Mouse (Mus musculus) heart, postnatal 0 days (tissue): ENCODE results near the gene Sdk2. TPM values are rescaled to one million over a fixed set of nuclear protein-coding genes. Genes with fewer than 3 reads are reported as not detected.

Experiments
- ATAC-seq: fragments of 200-750 bp; cut with Nextera tagmentation; 2 replicates; pipeline ENCODE4 v1.8.0; 2017; ENCODE audit warnings: low read depth, moderate number of reproducible peaks, moderate library complexity; ENCODE audit not compliant: insufficient read depth
- DNase-seq: peaks from one replicate; pipeline ENCODE4 v3.0.0-alpha.2; 2016; ENCODE audit warnings: low spot score
- H3K27ac ChIP-seq: fragments of 300-500 bp; sonication (generic); 2 replicates; pipeline ENCODE4 v1.5.1; 2014; ENCODE audit warnings: low read depth, mild to moderate bottlenecking
- H3K27me3 ChIP-seq: fragments of 300-500 bp; sonication (generic); 2 replicates; pipeline ENCODE4 v1.6.1; 2014; ENCODE audit warnings: low read length, mixed read lengths; ENCODE audit not compliant: control insufficient read depth, insufficient read depth
- H3K36me3 ChIP-seq: fragments of 300-500 bp; sonication (generic); replicated peaks from 2 replicates; pipeline ENCODE4 v1.6.1; 2014; ENCODE audit warnings: low read length, mixed read lengths; ENCODE audit not compliant: control insufficient read depth, insufficient read depth
- H3K4me1 ChIP-seq: fragments of 300-500 bp; sonication (generic); 2 replicates; pipeline ENCODE4 v1.6.1; 2014; ENCODE audit warnings: antibody characterized with exemption; ENCODE audit not compliant: control insufficient read depth, insufficient read depth
- H3K4me2 ChIP-seq: fragments of 300-500 bp; sonication (generic); 2 replicates; pipeline ENCODE4 v1.6.1; 2014; ENCODE audit warnings: low read depth, mild to moderate bottlenecking, low read length, moderate library complexity
- H3K4me3 ChIP-seq: fragments of 300-500 bp; sonication (generic); 2 replicates; pipeline ENCODE4 v1.5.1; 2014; ENCODE audit warnings: low read depth, low read length
- H3K9ac ChIP-seq: fragments of 300-500 bp; sonication (generic); replicated peaks from 2 replicates; pipeline ENCODE4 v1.6.1; 2014; ENCODE audit warnings: low read depth, low read length, mixed read lengths
- H3K9me3 ChIP-seq: fragments of 300-500 bp; sonication (generic); replicated peaks from 2 replicates; pipeline ENCODE4 v1.6.1; 2016; ENCODE audit warnings: low read length; ENCODE audit not compliant: control insufficient read depth
- CTCF ChIP-seq: IDR thresholded peaks from 2 replicates; pipeline ENCODE4 v1.5.1; 2016; ENCODE audit warnings: antibody characterized with exemption, control low read depth, low read depth
- EP300 ChIP-seq: IDR thresholded peaks from 2 replicates; pipeline ENCODE4 v1.6.1; 2016; ENCODE audit warnings: antibody characterized with exemption, low read depth
- WGBS: fragments of 180-500 bp; shearing (Covaris S2); extraction: QIAGEN DNeasy Blood & Tissue Kit; methylation state at CpG from one replicate; pipeline ENCODE4 v1.1.7; 2014; 5-methylcytosine and 5-hydroxymethylcytosine counted together
- polyA plus RNA-seq: library from polyadenylated mRNA; unstranded; fragments of >200 nt; fragmentation: Nextera tagmentation; extraction: Ambion mirVana; gene quantifications from 2 replicates; pipeline ENCODE4 v1.2.1, GENCODE M21; 2015
- total RNA-seq: library from RNA; depleted of rRNA; stranded (reverse); fragments of >200 nt; gene quantifications from 2 replicates; pipeline ENCODE4 v1.2.3, GENCODE M21; 2014; ENCODE audit warnings: low replicate concordance

The Sdk2 gene
- total and polyA plus RNA-seq, 2 experiments from 2014 or later = 0.27 to 1.9 TPM

DNA sequence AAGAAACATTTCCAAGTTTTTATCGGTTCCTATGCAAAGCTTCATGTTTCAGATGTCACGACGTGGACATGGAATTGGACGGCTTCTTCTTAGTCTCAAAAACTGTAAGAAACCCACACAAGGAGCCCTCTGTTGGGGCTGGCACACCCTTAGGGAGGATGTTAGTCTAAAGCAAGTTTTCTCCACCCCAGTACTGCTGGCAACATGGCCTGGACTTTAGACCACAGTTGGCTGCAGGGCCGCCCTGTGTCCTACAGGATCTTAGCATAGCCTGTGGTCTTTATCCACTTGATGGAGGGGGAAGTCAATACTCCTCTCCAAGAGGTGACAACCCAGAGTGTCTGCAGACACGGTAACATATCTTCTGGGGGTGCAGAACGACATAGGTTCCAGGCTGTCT lies 36.6 kb downstream of the Sdk2 start:
- DNase-seq = no peak
- Histone ChIP-seq H3K27me3 (no peaks in the 10 kb centered on the region), H3K9ac (no peak overlapping the region), H3K4me2 (no peak overlapping the region), H3K36me3 (no peaks in the 10 kb centered on the region), H3K4me1 (no peaks in the 10 kb centered on the region), H3K4me3 (no peak overlapping the region), H3K9me3 (no peaks in the 10 kb centered on the region), H3K27ac (no peak overlapping the region)
- ATAC-seq = no peak
- WGBS = 60% methylated on average over 7 of the region's 7 CpGs
- TF ChIP-seq CTCF = no peak
- TF ChIP-seq EP300 = no peak

DNA sequence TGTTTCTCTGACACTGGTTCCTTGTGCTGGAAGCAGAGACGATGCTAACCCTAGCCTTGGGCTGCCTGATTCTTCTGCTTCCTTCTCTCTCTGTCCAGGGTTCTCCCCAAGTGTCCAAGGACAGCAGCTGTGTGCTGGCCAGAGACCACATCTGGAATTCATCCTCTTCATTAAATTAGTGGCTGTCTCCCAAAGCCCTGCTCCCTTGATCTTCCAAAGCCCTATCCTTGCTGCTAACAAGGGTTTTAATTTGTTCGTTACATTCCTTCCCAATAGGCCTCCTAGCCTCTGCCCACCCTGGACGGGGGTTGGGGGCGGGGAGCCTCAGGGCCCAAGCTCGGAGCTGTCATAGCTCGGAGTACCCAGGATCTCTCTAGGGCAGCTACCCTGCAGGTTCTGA lies 38.3 kb downstream of the Sdk2 start:
- Histone ChIP-seq H3K4me1 (no peaks in the 10 kb centered on the region), H3K27me3 (no peaks in the 10 kb centered on the region), H3K4me3 (no peak overlapping the region), H3K4me2 (no peak overlapping the region), H3K36me3 (no peaks in the 10 kb centered on the region), H3K9ac (no peak overlapping the region), H3K9me3 (no peaks in the 10 kb centered on the region), H3K27ac (no peak overlapping the region)
- WGBS = 56% methylated on average over 6 of the region's 6 CpGs
- DNase-seq (no peak), ATAC-seq (no peak)
- TF ChIP-seq CTCF (no peak), EP300 (no peak)

DNA sequence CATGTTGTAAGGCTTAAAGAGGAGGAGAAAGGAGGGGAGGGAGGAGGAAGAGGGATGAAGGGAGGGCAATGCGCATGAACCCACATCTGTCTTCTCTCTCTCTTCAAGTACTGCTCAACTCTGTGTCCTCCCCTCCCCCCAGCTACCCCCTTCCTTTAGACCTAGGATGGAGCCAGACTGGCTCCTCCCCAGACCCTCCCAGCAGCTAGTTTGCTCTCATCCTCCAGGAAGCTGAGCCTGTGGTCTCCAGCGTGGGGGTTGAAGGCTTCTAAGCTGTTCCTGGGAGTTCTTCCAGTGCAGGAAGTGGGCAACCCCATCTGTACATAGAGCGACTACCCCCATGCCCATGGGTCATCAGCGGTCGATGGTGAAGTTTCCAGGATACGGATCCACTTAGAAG lies 38.8 kb downstream of the Sdk2 start:
- Histone ChIP-seq H3K27ac (no peak overlapping the region), H3K9ac (no peak overlapping the region), H3K36me3 (no peaks in the 10 kb centered on the region), H3K4me2 (no peak overlapping the region), H3K4me1 (no peaks in the 10 kb centered on the region), H3K27me3 (no peaks in the 10 kb centered on the region), H3K4me3 (no peak overlapping the region), H3K9me3 (no peaks in the 10 kb centered on the region)
- DNase-seq (no peak), ATAC-seq (no peak)
- WGBS = 54% methylated on average over 6 of the region's 6 CpGs
- TF ChIP-seq EP300 (no peak), CTCF (no peak)

DNA sequence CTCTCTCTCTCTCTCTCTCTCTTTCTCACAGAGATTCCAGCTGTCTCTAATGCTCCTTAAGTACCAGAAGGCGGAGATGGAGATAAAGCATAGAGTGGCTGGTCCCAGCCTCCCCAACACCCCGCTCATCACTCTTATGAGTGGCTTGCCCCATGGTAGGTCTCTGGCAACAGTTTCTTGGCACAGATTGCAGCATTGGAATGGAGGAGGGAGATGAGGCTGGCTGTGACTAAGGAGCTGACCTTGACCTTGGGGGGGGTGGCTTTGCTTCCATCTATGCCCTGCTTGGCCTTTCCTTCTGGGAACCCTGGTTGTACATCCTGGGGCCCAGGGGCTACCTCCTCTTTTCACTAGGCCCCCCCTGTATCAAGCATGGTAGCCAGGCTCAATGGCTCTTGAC lies 41.8 kb downstream of the Sdk2 start:
- ATAC-seq (no peak), DNase-seq (no peak)
- TF ChIP-seq CTCF (no peak), EP300 (no peak)
- Histone ChIP-seq H3K4me3 (no peak overlapping the region), H3K9ac (no peak overlapping the region), H3K36me3 (no peaks in the 10 kb centered on the region), H3K27ac (no peak overlapping the region), H3K4me1 (no peaks in the 10 kb centered on the region), H3K4me2 (no peak overlapping the region), H3K9me3 (no peaks in the 10 kb centered on the region), H3K27me3 (no peaks in the 10 kb centered on the region)
- WGBS = 75% methylated on average over 2 of the region's 2 CpGs

DNA sequence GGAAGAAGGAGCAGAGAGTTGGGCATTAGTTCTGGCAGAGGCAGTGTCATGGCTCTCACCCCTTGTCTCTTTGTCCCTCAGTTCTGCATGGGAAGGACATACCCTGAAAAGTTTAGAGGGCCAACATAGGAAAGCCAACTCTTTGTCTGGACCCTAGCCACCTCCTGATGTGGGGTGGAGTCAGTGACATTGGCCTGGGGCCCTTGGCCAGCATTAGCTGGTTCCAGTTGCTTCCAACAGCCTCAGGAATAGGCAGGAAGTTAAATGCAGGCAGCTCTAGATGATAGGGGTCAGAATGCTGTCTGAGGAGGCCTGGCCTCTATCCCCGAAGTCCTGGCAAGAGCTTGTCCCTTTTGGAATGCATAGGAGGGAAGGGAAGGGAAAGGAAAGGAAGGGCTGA lies 42.9 kb downstream of the Sdk2 start:
- TF ChIP-seq EP300 (no peak), CTCF (no peak)
- Histone ChIP-seq H3K27me3 (no peaks in the 10 kb centered on the region), H3K27ac (no peak overlapping the region), H3K4me3 (no peak overlapping the region), H3K4me1 (no peaks in the 10 kb centered on the region), H3K9ac (no peak overlapping the region), H3K4me2 (no peak overlapping the region), H3K9me3 (no peaks in the 10 kb centered on the region), H3K36me3 (no peaks in the 10 kb centered on the region)
- WGBS = 8% methylated on average over 1 of the region's 1 CpGs
- ATAC-seq (peak; percentile 27), DNase-seq (no peak)

DNA sequence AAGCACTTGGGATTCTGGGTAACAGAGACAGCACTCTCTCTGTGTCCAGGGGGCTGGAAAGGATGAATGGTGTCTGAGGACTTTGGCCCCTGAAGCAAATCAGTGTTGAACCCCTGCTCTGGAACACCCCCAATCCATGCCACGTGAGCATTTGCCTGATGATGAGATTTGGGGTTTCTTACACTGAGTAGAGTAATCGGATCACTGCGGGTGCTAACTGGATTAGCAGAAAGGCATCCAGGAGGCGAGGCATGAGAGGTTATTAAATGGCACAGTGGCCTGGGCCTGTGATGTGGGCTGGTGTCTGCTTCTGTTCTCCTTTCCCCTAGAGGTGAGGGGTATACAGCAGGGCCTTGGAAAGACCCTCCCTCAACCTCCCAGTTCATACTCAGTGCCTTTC lies 44.7 kb downstream of the Sdk2 start:
- Histone ChIP-seq H3K4me1 (no peaks in the 10 kb centered on the region), H3K4me3 (no peak overlapping the region), H3K4me2 (no peak overlapping the region), H3K36me3 (no peaks in the 10 kb centered on the region), H3K27me3 (0 out of 2 replicates have a peak, but pooled peaks cover 2% of the 10 kb centered on the region), H3K9ac (no peak overlapping the region), H3K9me3 (no peaks in the 10 kb centered on the region), H3K27ac (no peak overlapping the region)
- ATAC-seq (no peak), DNase-seq (no peak)
- WGBS = 74% methylated on average over 4 of the region's 4 CpGs
- TF ChIP-seq CTCF (no peak), EP300 (no peak)
